Mouse (Mus musculus) liver, adult 2 months (tissue): Measurements from ENCODE around the gene 1110004F10Rik. TPM values are rescaled to one million over a fixed set of nuclear protein-coding genes. Genes with fewer than 3 reads are reported as not detected.

Experiments
- DNase-seq: peaks from one replicate; pipeline ENCODE4 v3.0.0-alpha.2; 2011; ENCODE audit warnings: low read depth, low spot score; ENCODE audit errors: extremely low read depth
- H3K27ac ChIP-seq: fragments of 200-500 bp; replicated peaks from 2 replicates; pipeline ENCODE4 v1.5.1; 2012; ENCODE audit warnings: low read depth, mild to moderate bottlenecking, control low read depth, inconsistent platforms, low read length; ENCODE audit not compliant: insufficient read depth
- H3K27me3 ChIP-seq: fragments of 200-500 bp; 2 replicates; pipeline ENCODE4 v1.6.1; 2012; ENCODE audit warnings: mild to moderate bottlenecking, moderate library complexity, low read length, inconsistent platforms; ENCODE audit not compliant: control insufficient read depth, insufficient read depth
- H3K36me3 ChIP-seq: fragments of 200-500 bp; 2 replicates; pipeline ENCODE4 v1.6.1; 2012; ENCODE audit warnings: low read length, inconsistent platforms; ENCODE audit not compliant: control insufficient read depth, insufficient read depth
- H3K4me1 ChIP-seq: fragments of 200-500 bp; 2 replicates; pipeline ENCODE4 v1.6.1; 2011; ENCODE audit warnings: low read length; ENCODE audit not compliant: control insufficient read depth, insufficient read depth
- H3K4me3 ChIP-seq: fragments of 200-500 bp; 2 replicates; pipeline ENCODE4 v1.5.1; 2011; ENCODE audit warnings: low read depth, mild to moderate bottlenecking, control low read depth, low read length, moderate library complexity; ENCODE audit not compliant: insufficient read depth
- H3K79me2 ChIP-seq: fragments of 200-500 bp; 2 replicates; pipeline ENCODE4 v1.6.1; 2012; ENCODE audit warnings: inconsistent platforms, mild to moderate bottlenecking, low read length, moderate library complexity; ENCODE audit not compliant: control insufficient read depth, insufficient read depth
- H3K9ac ChIP-seq: fragments of 200-500 bp; 2 replicates; pipeline ENCODE4 v1.6.1; 2012; ENCODE audit warnings: low read depth, mild to moderate bottlenecking, control low read depth, inconsistent platforms, low read length
- CTCF ChIP-seq: fragments of 200-500 bp; IDR thresholded peaks from 2 replicates; pipeline ENCODE4 v1.5.1; 2011; ENCODE audit warnings: low read depth, low read length, control low read depth
- POLR2A ChIP-seq: fragments of 200-500 bp; IDR thresholded peaks from 2 replicates; pipeline ENCODE4 v1.6.1; 2011; ENCODE audit warnings: low read length, control low read depth; ENCODE audit not compliant: insufficient read depth; ENCODE audit errors: extremely low read depth
- WGBS: fragments of 180-500 bp; shearing (Covaris S2); methylation state at CpG from one replicate; pipeline ENCODE4 v1.1.7; 2018; 5-methylcytosine and 5-hydroxymethylcytosine counted together
- polyA plus RNA-seq: library from polyadenylated mRNA; depleted of rRNA; stranded (reverse); fragments of >200 nt; gene quantifications from 2 replicates; pipeline ENCODE4 v1.2.3, GENCODE M21; 2012
- total RNA-seq: library from RNA; depleted of rRNA; stranded (reverse); fragments of >200 nt; gene quantifications from 2 replicates; pipeline ENCODE4 v1.2.3, GENCODE M21; 2014

1110004F10Rik gene
- total and polyA plus RNA-seq, 2 experiments, result 32.1 to 44.8 TPM

GRCm38 (mm10) chr7:116103091-116103490 is 63.9 kb downstream of the 1110004F10Rik start:
- Histone ChIP-seq H3K27ac (no peak overlapping the region), H3K4me3 (no peak overlapping the region), H3K36me3 (peaks cover 32% of the 10 kb centered on the region), H3K4me1 (no peaks in the 10 kb centered on the region), H3K27me3 (no peaks in the 10 kb centered on the region), H3K79me2 (no peaks in the 10 kb centered on the region), H3K9ac (no peak overlapping the region)
- TF ChIP-seq CTCF (no peak), POLR2A (no peak)
- DNase-seq, result no peak
- WGBS, result 94% methylated on average over 9 of the region's 9 CpGs

- Histone ChIP-seq H3K4me3 (no peak overlapping the region), H3K27ac (no peak overlapping the region), H3K79me2 (no peaks in the 10 kb centered on the region), H3K4me1 (no peaks in the 10 kb centered on the region), H3K27me3 (no peaks in the 10 kb centered on the region), H3K36me3 (no peaks in the 10 kb centered on the region), H3K9ac (no peak overlapping the region)
- WGBS, result 71% methylated on average over 3 of the region's 3 CpGs
- no peak for DNase-seq
- TF ChIP-seq POLR2A (no peak), CTCF (no peak)
Measured at GRCm38 (mm10) chr7:116110661-116111060, 71.5 kb downstream of the 1110004F10Rik start.

- H3K36me3 ChIP-seq, result no peaks in the 10 kb centered on the region
- H3K79me2 ChIP-seq, result no peaks in the 10 kb centered on the region
- TF ChIP-seq POLR2A, result no peak
- no peak for TF ChIP-seq CTCF
- 85% methylated on average over 6 of the region's 6 CpGs for WGBS
- no peak overlapping the region for H3K4me3 ChIP-seq
- no peak overlapping the region for H3K9ac ChIP-seq
- no peaks in the 10 kb centered on the region for H3K27me3 ChIP-seq
- no peaks in the 10 kb centered on the region for H3K4me1 ChIP-seq
- no peak for DNase-seq
- no peak overlapping the region for H3K27ac ChIP-seq
Measured at GRCm38 (mm10) chr7:116111546-116111945, 72.3 kb downstream of the 1110004F10Rik start.

GRCm38 (mm10) chr7:116115216-116115930 is 76.2 kb downstream of the 1110004F10Rik start:
- no peak for DNase-seq
- Histone ChIP-seq H3K27me3 (no peaks in the 10 kb centered on the region), H3K4me3 (no peak overlapping the region), H3K27ac (no peak overlapping the region), H3K4me1 (no peaks in the 10 kb centered on the region), H3K79me2 (no peaks in the 10 kb centered on the region), H3K9ac (no peak overlapping the region), H3K36me3 (no peaks in the 10 kb centered on the region)
- no peak for TF ChIP-seq CTCF
- no peak for TF ChIP-seq POLR2A
- WGBS, result 86% methylated on average over 12 of the region's 12 CpGs

- DNase-seq, result no peak
- Histone ChIP-seq H3K36me3 (no peaks in the 10 kb centered on the region), H3K27me3 (no peaks in the 10 kb centered on the region), H3K4me1 (no peaks in the 10 kb centered on the region), H3K79me2 (no peaks in the 10 kb centered on the region), H3K9ac (no peak overlapping the region), H3K27ac (no peak overlapping the region), H3K4me3 (no peak overlapping the region)
- TF ChIP-seq CTCF (no peak), POLR2A (no peak)
- WGBS, result 70% methylated on average over 2 of the region's 2 CpGs
Measured at GRCm38 (mm10) chr7:116115991-116116390, 76.8 kb downstream of the 1110004F10Rik start.

GRCm38 (mm10) chr7:116119306-116119857 is 80.2 kb downstream of the 1110004F10Rik start:
- H3K27ac ChIP-seq, result no peak overlapping the region
- H3K79me2 ChIP-seq, result no peaks in the 10 kb centered on the region
- WGBS, result 79% methylated on average over 1 of the region's 1 CpGs
- peaks cover 5% of the 10 kb centered on the region; the same call in 1 of the 2 replicates for H3K4me1 ChIP-seq
- H3K9ac ChIP-seq, result no peak overlapping the region
- no peak for DNase-seq
- TF ChIP-seq CTCF (no peak), POLR2A (no peak)
- H3K36me3 ChIP-seq, result no peaks in the 10 kb centered on the region
- no peaks in the 10 kb centered on the region for H3K27me3 ChIP-seq
- H3K4me3 ChIP-seq, result no peak overlapping the region
